Mouse (Mus musculus) midbrain, embryonic 11.5 days (tissue): ENCODE measurements around the gene Bhlhe41. TPM values are rescaled to one million over a fixed set of nuclear protein-coding genes. Genes with fewer than 3 reads are reported as not detected.

ENCODE experiments used
- ATAC-seq: fragments of 200-750 bp; cut with Nextera tagmentation; 2 replicates; pipeline ENCODE4 v1.8.0; 2017; ENCODE audit warnings: moderate TSS enrichment, moderate library complexity; ENCODE audit not compliant: low FRiP score
- DNase-seq: peaks from one replicate; pipeline ENCODE4 v3.0.0; 2015; ENCODE audit warnings: low spot score; ENCODE audit errors: missing footprints
- H3K27ac ChIP-seq: fragments of 300-500 bp; sonication (generic); 2 replicates; pipeline ENCODE4 v1.5.1; 2014; ENCODE audit warnings: low read depth, low read length
- H3K27me3 ChIP-seq: fragments of 300-500 bp; sonication (generic); 2 replicates; pipeline ENCODE4 v1.6.1; 2014; ENCODE audit warnings: mild to moderate bottlenecking, low read length, moderate library complexity, mixed read lengths; ENCODE audit not compliant: control insufficient read depth, insufficient read depth
- H3K36me3 ChIP-seq: fragments of 300-500 bp; sonication (generic); 2 replicates; pipeline ENCODE4 v1.6.1; 2014; ENCODE audit warnings: mild to moderate bottlenecking, low read length, moderate library complexity, mixed read lengths; ENCODE audit not compliant: control insufficient read depth, insufficient read depth
- H3K4me1 ChIP-seq: fragments of 300-500 bp; sonication (generic); 2 replicates; pipeline ENCODE4 v1.6.1; 2014; ENCODE audit warnings: low read length; ENCODE audit not compliant: control insufficient read depth, insufficient read depth
- H3K4me2 ChIP-seq: fragments of 300-500 bp; sonication (generic); 2 replicates; pipeline ENCODE4 v1.6.1; 2014; ENCODE audit warnings: mild to moderate bottlenecking, moderate library complexity
- H3K4me3 ChIP-seq: fragments of 300-500 bp; sonication (generic); 2 replicates; pipeline ENCODE4 v1.5.1; 2014; ENCODE audit warnings: low read depth, low read length
- H3K9ac ChIP-seq: fragments of 300-500 bp; sonication (generic); 2 replicates; pipeline ENCODE4 v1.6.1; 2014; ENCODE audit warnings: low read length
- H3K9me3 ChIP-seq: fragments of 300-500 bp; sonication (generic); 2 replicates; pipeline ENCODE4 v1.6.1; 2016; ENCODE audit warnings: low read length; ENCODE audit not compliant: control insufficient read depth
- WGBS: fragments of 180-500 bp; shearing (Covaris S2); extraction: QIAGEN DNeasy Blood & Tissue Kit; methylation state at CpG from one replicate; pipeline ENCODE4 v1.1.7; 2014; 5-methylcytosine and 5-hydroxymethylcytosine counted together
- polyA plus RNA-seq: library from polyadenylated mRNA; unstranded; fragments of >200 nt; fragmentation: Nextera tagmentation; extraction: Ambion mirVana; gene quantifications from 2 replicates; pipeline ENCODE4 v1.2.1, GENCODE M21; 2014

Bhlhe41 gene
- polyA plus RNA-seq, 1 experiment from 2014 or later, result 1.9 TPM

DNA sequence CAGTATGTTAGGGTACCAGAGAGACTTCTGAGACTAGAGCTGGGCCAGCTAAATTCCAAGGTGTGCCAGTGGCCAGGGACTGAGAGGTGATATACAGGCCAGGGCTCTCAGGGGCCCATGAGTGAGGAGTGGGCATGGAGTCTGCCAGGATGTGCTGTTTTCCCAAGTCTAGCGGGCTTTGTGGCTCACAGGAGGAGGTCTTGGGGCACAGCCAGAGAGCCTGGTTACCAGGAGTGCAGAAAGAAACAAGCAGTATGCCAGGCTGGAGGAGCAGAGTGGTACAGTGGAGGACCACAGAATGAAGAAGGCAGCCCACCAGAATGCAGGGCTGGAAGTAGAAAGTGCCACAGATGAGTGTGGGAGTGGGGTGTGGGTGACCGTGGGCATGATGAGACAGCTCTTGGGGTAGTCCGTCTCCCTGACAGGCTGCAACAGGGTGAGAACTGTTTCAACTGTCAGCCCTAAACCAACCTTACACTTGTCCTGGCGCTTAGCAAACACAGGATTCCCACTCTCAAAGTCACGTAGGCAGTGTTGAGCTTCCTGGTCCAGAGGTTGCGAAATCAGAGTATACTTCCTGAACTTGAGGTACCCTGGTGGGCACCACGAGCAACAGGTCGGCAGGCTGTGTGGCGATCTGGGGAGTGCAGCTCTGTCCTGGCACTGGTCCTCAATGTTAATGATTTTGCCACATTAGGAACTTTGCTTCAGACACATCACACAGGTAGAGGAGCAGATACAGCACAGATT is 11.8 kb upstream of the Bhlhe41 start:
- no peak overlapping the region for H3K27ac ChIP-seq
- no peak overlapping the region for H3K9ac ChIP-seq
- no peak overlapping the region for H3K4me2 ChIP-seq
- no peaks in the 10 kb centered on the region; the same call in 1 of the 2 replicates for H3K27me3 ChIP-seq
- H3K9me3 ChIP-seq, result no peaks in the 10 kb centered on the region
- ATAC-seq, result no peak
- WGBS, result 85% methylated on average over 9 of the region's 9 CpGs
- no peak for DNase-seq
- H3K4me1 ChIP-seq, result no peaks in the 10 kb centered on the region
- no peaks in the 10 kb centered on the region for H3K36me3 ChIP-seq
- no peak overlapping the region for H3K4me3 ChIP-seq

DNA sequence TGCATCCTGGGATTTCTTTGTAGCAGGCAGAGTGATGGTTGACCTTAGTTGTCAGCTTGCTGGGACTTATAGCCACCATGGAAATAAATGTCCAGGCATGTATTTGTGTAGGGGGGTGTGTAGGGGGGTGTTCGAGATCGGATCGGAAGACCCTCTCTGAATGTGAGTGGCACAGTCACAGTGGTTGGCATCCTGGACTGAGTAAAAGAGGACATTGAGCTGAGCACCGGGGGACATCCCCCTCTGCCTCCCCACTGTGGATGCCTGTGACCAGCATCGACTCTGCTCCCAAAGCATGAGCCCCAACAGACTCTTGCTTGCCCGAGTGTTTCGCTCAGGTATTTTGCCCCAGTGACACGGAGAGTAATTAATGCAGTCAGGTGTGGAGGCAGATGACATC is 8.0 kb upstream of the Bhlhe41 start:
- Histone ChIP-seq H3K36me3 (no peaks in the 10 kb centered on the region), H3K9ac (no peak overlapping the region), H3K27ac (no peak overlapping the region), H3K9me3 (no peaks in the 10 kb centered on the region), H3K4me2 (no peak overlapping the region), H3K27me3 (peaks cover 2% of the 10 kb centered on the region; the same call in 1 of the 2 replicates), H3K4me1 (no peaks in the 10 kb centered on the region), H3K4me3 (no peak overlapping the region)
- no peak for ATAC-seq
- DNase-seq, result no peak
- 87% methylated on average over 8 of the region's 8 CpGs for WGBS

DNA sequence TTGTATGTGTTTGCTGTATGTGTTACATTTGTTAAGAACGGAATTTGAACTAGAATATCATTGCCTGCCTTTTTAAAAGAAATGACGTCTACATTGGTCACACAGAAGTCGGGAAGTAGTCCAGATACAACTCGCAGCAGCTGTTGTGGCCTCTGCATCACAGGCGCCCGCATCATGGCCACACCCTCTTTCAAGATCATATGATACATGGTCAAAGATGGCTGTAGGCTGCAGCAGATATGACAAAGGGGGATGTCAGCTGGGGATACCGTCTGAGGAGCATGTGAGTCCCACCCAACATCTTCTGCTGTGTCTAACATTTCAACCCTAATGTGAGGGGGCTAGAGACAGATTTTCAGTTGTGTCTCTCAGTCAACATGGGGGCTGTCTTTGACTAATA is 6.7 kb upstream of the Bhlhe41 start:
- H3K27ac ChIP-seq, result no peak overlapping the region
- no peak overlapping the region for H3K9ac ChIP-seq
- no peak overlapping the region for H3K4me2 ChIP-seq
- H3K9me3 ChIP-seq, result no peaks in the 10 kb centered on the region
- DNase-seq, result no peak
- no peaks in the 10 kb centered on the region for H3K4me1 ChIP-seq
- 89% methylated on average over 7 of the region's 7 CpGs for WGBS
- H3K36me3 ChIP-seq, result no peaks in the 10 kb centered on the region
- H3K27me3 ChIP-seq, result peaks cover 11% of the 10 kb centered on the region
- ATAC-seq, result no peak
- H3K4me3 ChIP-seq, result no peak overlapping the region

DNA sequence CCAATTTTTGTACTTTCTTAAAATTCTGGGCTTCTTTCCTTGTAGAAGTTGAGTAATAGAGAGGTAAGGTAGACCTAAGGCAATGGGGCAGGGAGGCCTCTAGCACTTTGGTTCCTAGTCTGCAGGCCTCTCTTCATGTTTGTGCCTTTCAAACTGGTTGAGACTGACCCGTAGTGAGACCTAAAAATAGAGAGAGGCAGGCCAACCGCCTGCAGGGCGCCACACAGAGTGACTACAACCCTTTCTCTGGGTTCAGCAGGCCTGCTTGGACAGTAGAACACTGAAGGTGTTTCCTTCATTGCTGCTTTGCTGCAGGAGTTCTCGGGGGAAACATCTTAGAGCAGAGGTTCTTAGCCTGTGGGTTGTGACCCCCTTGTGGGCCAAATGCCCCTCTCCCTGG is 5.6 kb upstream of the Bhlhe41 start:
- Histone ChIP-seq H3K4me1 (peaks cover 6% of the 10 kb centered on the region; the same call in 1 of the 2 replicates), H3K9ac (no peak overlapping the region), H3K27ac (no peak overlapping the region), H3K36me3 (no peaks in the 10 kb centered on the region), H3K27me3 (peaks cover 15% of the 10 kb centered on the region), H3K9me3 (no peaks in the 10 kb centered on the region), H3K4me2 (no peak overlapping the region), H3K4me3 (no peak overlapping the region)
- ATAC-seq (no peak), DNase-seq (no peak)
- WGBS, result 70% methylated on average over 4 of the region's 4 CpGs

DNA sequence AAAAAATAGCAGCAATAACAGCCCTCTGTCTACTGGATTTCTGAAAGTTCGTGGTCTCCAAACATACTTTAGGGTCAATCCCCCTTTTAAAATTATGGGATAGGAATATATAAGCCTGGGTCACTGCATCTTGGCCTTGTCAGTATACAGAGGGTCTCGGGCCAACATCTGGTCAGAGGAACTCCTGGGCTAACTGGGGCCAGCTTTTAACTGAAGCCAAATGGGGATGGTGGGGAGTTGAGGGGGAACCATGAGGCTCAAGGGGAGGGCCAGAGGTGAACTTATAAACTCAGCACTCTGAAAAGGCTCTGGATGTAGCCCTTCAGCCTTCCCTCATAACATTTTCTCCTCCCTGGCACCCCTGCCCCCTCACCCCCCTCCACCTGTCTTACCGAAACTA is 1.8 kb upstream of the Bhlhe41 start:
- no peaks in the 10 kb centered on the region for H3K36me3 ChIP-seq
- no peak overlapping the region for H3K27ac ChIP-seq
- no peak for ATAC-seq
- no peaks in the 10 kb centered on the region for H3K9me3 ChIP-seq
- DNase-seq, result no peak
- H3K9ac ChIP-seq, result no peak overlapping the region
- no peak overlapping the region for H3K4me3 ChIP-seq
- peaks cover 52% of the 10 kb centered on the region for H3K27me3 ChIP-seq
- no peak overlapping the region; the same call in 1 of the 2 replicates for H3K4me2 ChIP-seq
- WGBS, result 61% methylated on average over 3 of the region's 3 CpGs
- peaks cover 22% of the 10 kb centered on the region for H3K4me1 ChIP-seq

DNA sequence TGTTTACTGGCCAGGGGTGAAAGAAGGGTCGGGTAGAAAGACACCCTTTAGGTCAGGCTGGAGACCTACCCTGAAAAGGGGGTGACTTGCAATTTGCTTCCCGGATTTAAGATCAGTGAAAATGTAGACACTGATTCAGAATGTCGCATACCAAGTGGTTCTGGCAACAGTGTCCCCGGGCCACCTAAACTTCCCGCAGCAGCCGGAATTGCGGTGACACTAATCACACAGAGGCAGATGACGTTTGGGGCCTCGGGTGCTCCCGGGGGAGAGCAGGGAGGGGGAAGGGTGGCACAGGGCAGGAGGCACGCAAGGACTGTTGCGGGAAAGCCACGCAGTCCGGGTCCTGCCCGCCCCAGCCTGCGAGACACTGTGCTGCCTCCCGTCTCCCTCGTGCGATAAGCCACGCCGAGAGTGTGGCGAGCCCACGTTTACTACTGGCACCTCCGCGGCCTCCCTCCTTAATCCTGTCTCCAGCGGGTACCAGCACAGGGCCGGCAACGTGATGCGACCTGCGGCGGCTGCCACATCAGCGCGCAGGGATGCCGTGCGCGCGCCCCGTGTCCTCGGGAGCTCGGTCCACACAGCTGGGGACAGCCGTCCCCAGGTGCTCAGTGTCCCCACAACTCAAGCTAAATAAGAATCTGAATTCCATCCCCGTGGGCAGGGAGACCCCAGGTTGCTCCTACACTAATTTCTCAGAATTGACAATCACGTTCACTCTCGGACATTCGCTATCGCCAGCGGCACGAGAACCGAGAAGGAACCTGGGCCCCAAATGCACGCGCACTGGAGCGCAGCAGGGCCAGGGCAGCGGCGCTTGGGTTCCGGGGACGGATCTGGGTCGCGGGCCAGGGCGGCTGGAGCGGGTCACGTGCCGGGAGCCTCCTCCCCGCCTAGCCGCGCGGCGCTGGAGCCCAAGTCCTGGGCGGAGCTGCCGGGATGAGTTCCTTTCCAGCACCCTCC is 811 bp upstream of the Bhlhe41 start:
- Histone ChIP-seq H3K36me3 (no peaks in the 10 kb centered on the region), H3K4me1 (peaks cover 22% of the 10 kb centered on the region), H3K27me3 (peaks cover 57% of the 10 kb centered on the region), H3K4me3 (peak overlapping the region; percentile 49), H3K27ac (no peak overlapping the region), H3K9me3 (no peaks in the 10 kb centered on the region), H3K4me2 (peak overlapping the region; percentile 99), H3K9ac (peak overlapping the region; percentile 63)
- DNase-seq (peak; percentile 96), ATAC-seq (peak; percentile 72)
- WGBS, result under 1% methylated on average over 69 of the region's 69 CpGs

DNA sequence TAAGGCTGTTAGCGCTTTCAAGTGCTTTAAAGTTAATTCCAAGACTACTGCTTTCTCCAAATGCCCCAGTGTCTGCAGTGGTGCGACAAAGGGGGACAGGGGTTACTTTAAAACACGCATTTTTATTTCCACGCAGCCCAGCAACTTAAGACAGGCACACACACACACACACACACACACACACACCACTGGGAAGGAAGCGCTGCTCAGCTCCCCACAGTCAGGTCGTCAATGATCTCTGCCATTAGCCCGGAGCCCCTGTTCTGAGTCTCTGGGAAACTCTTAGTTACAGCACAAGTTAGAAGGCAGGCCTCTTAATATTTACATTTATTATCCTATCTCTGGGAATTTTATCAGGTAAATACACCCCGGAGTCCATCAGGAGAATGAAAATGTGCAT is 1.2 kb downstream of the Bhlhe41 start:
- peaks cover 22% of the 10 kb centered on the region for H3K4me1 ChIP-seq
- peak; percentile 93 for DNase-seq
- no peaks in the 10 kb centered on the region for H3K36me3 ChIP-seq
- H3K4me2 ChIP-seq, result peak overlapping the region; percentile 95
- 3% methylated on average over 8 of the region's 8 CpGs for WGBS
- peaks cover 59% of the 10 kb centered on the region for H3K27me3 ChIP-seq
- H3K9ac ChIP-seq, result peak overlapping the region; percentile 70; the same call in 1 of the 2 replicates
- no peak overlapping the region for H3K27ac ChIP-seq
- ATAC-seq, result no peak
- H3K4me3 ChIP-seq, result peak overlapping the region; percentile 55; the same call in 1 of the 2 replicates
- H3K9me3 ChIP-seq, result no peaks in the 10 kb centered on the region

DNA sequence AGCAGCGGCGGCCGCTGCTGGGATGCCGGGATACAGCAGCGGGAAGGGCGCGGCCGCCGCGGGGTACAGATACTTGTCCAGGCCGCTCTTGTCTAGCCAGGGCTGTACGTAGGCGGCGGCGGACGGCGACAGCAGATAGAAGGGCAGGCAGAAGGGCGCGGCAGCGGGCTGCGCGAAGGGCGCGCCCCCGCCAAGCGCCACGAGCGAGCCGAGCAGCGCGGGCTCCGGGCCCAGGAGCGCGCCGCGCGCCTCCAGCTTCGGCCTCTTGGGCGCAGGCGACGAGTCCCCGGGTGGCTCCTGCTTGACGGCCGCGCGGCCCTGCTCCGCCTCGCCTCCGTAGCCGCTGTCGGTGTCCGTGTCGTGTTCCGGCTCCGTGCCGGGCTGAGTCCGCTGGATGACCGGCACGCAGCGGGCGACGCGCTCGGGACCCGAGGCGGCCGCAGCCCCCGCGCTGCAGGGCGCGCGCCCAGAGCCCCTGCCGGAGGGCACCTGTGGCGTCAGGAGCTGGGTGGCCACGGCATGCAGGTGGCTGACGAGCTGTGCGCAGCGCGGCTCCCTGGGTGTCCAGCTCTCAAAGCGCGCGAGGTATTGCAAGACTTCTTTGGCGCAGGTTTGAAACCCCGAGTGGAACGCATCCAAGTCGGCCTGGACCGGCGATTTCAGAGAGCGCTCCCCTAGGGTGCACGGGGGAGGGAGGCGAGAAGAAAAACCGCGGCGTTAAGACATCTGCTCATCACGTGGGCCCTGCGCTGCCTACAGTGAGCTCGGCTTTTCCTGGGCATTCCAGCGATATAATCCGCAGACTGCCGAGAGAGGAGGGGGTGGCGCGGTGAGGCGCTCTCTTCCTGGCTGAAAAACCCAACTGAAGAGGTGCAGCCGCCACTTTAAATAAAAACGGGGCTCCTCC is 2.0 kb downstream of the Bhlhe41 start:
- Histone ChIP-seq H3K4me3 (peak overlapping the region; percentile 55), H3K9ac (peak overlapping the region; percentile 70), H3K4me1 (peaks cover 22% of the 10 kb centered on the region), H3K27ac (no peak overlapping the region), H3K4me2 (peak overlapping the region; percentile 95), H3K9me3 (no peaks in the 10 kb centered on the region), H3K36me3 (no peaks in the 10 kb centered on the region), H3K27me3 (peaks cover 62% of the 10 kb centered on the region)
- DNase-seq, result peak; percentile 96
- peak; percentile 47; the same call in 1 of the 2 replicates for ATAC-seq
- under 1% methylated on average over 89 of the region's 105 CpGs for WGBS
